Mouse (Mus musculus) myocyte (in vitro differentiated cells): ENCODE measurements around the gene Npsr1.

ENCODE experiments used
- MAX ChIP-seq: IDR thresholded peaks from one replicate; pipeline ENCODE4 v1.6.1; 2011; ENCODE audit warnings: low read depth, mild to moderate bottlenecking, control low read depth
- POLR2A ChIP-seq: IDR thresholded peaks from one replicate; pipeline ENCODE4 v1.6.1; 2011; ENCODE audit warnings: low read depth, mild to moderate bottlenecking, control low read depth, moderate library complexity; ENCODE audit not compliant: insufficient read length
- REST ChIP-seq: IDR thresholded peaks from one replicate; pipeline ENCODE4 v1.6.1; 2011; ENCODE audit warnings: mild to moderate bottlenecking, control low read depth, moderate library complexity; ENCODE audit not compliant: insufficient read depth, insufficient read length
- USF1 ChIP-seq: IDR thresholded peaks from one replicate; pipeline ENCODE4 v1.6.1; 2011; ENCODE audit warnings: low read depth, mild to moderate bottlenecking, control low read depth, moderate library complexity

GRCm38 (mm10) chr9:24063251-24063650 is 34.5 kb upstream of the Npsr1 start:
- TF ChIP-seq MAX (no peak), POLR2A (no peak), REST (no peak), USF1 (no peak)
